Mouse (Mus musculus) heart, embryonic 12.5 days (tissue): ENCODE results near the gene Ddr2. TPM values are rescaled to one million over a fixed set of nuclear protein-coding genes. Genes with fewer than 3 reads are reported as not detected.
"Not testable (repeated sequence)": the region's sequence is repeated elsewhere in the genome, so short reads cannot be mapped to it uniquely, and the experiment has no call there.

Source experiments
- ATAC-seq: fragments of 200-750 bp; cut with Nextera tagmentation; 2 replicates; pipeline ENCODE4 v1.8.0; 2017; ENCODE audit warnings: moderate TSS enrichment, moderate library complexity; ENCODE audit not compliant: insufficient number of reproducible peaks, low FRiP score
- H3K27ac ChIP-seq: fragments of 300-500 bp; sonication (generic); 2 replicates; pipeline ENCODE4 v1.5.1; 2016; ENCODE audit warnings: mild to moderate bottlenecking, moderate library complexity; ENCODE audit not compliant: poor library complexity, severe bottlenecking
- H3K27me3 ChIP-seq: fragments of 300-500 bp; sonication (generic); replicated peaks from 2 replicates; pipeline ENCODE4 v1.6.1; 2016; ENCODE audit warnings: mild to moderate bottlenecking, moderate library complexity
- H3K36me3 ChIP-seq: fragments of 300-500 bp; sonication (generic); 2 replicates; pipeline ENCODE4 v1.6.1; 2016; ENCODE audit warnings: mild to moderate bottlenecking, moderate library complexity
- H3K4me1 ChIP-seq: fragments of 300-500 bp; sonication (generic); replicated peaks from 2 replicates; pipeline ENCODE4 v1.6.1; 2016; ENCODE audit warnings: mild to moderate bottlenecking
- H3K4me2 ChIP-seq: fragments of 300-500 bp; sonication (generic); 2 replicates; pipeline ENCODE4 v1.6.1; 2016; ENCODE audit warnings: mild to moderate bottlenecking, moderate library complexity
- H3K4me3 ChIP-seq: fragments of 300-500 bp; sonication (generic); 2 replicates; pipeline ENCODE4 v1.5.1; 2016; ENCODE audit warnings: mild to moderate bottlenecking
- H3K9ac ChIP-seq: fragments of 300-500 bp; sonication (generic); 2 replicates; pipeline ENCODE4 v1.6.1; 2016; ENCODE audit warnings: mild to moderate bottlenecking, moderate library complexity
- H3K9me3 ChIP-seq: fragments of 300-500 bp; sonication (generic); replicated peaks from 2 replicates; pipeline ENCODE4 v1.6.1; 2016; ENCODE audit warnings: mild to moderate bottlenecking, moderate library complexity
- WGBS: fragments of 180-500 bp; shearing (Covaris S2); methylation state at CpG from one replicate; pipeline ENCODE4 v1.1.7; 2016; 5-methylcytosine and 5-hydroxymethylcytosine counted together
- polyA plus RNA-seq: library from polyadenylated mRNA; unstranded; fragments of >200 nt; fragmentation: Nextera tagmentation; extraction: Ambion mirVana; gene quantifications from 2 replicates; pipeline ENCODE4 v1.2.1, GENCODE M21; 2016

Ddr2 gene
- polyA plus RNA-seq, 1 experiment from 2014 or later: 7.6 TPM

DNA sequence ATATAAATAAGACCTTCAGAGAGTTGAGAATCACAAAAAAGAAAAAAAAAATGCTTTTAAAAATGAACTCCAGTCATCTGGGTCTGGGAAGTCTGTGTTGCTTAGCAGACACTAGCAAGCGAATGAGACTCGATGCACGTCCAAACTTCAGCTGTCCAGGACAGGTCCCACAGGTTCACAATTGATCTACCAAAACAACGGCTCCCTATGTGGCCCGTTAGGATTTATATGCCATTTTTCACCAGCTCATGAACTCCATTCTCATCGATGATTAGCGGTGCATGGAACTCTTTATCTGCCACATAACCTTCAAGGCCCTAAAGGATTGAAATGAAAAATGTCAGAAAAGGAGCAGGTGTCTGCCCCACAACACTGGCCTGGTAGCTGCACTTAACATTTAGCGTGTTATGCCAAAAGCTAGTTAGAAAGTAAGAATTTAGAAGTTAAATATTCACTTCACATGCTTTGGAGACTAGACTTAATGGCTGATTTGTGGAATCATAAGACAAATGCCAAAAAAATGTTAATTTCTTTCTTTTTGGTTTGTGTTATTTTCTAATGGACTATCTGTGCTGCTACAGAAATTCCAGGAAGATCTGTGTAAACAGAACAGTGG is 31.8 kb upstream of the Ddr2 start:
- H3K27me3 ChIP-seq: no peaks in the 10 kb centered on the region
- H3K4me3 ChIP-seq: no peak overlapping the region
- H3K36me3 ChIP-seq: peaks cover 49% of the 10 kb centered on the region
- no peak overlapping the region for H3K4me2 ChIP-seq
- WGBS: 93% methylated on average over 8 of the region's 8 CpGs
- no peaks in the 10 kb centered on the region for H3K4me1 ChIP-seq
- no peaks in the 10 kb centered on the region for H3K9me3 ChIP-seq
- no peak overlapping the region for H3K9ac ChIP-seq
- H3K27ac ChIP-seq: no peak overlapping the region
- ATAC-seq: no peak

- Histone ChIP-seq H3K27ac (no peak overlapping the region), H3K4me1 (no peaks in the 10 kb centered on the region), H3K9ac (no peak overlapping the region), H3K36me3 (peaks cover 49% of the 10 kb centered on the region), H3K9me3 (no peaks in the 10 kb centered on the region), H3K27me3 (no peaks in the 10 kb centered on the region), H3K4me3 (no peak overlapping the region), H3K4me2 (no peak overlapping the region)
- WGBS: 85% methylated on average over 5 of the region's 5 CpGs
- ATAC-seq: no peak
Observed at GRCm38 (mm10) chr1:170141626-170142025, 31.1 kb upstream of the Ddr2 start.

GRCm38 (mm10) chr1:170136351-170137009 is 25.9 kb upstream of the Ddr2 start:
- H3K9me3 ChIP-seq: no peaks in the 10 kb centered on the region
- peaks cover 7% of the 10 kb centered on the region for H3K36me3 ChIP-seq
- no peak overlapping the region for H3K4me3 ChIP-seq
- H3K27me3 ChIP-seq: no peaks in the 10 kb centered on the region
- no peaks in the 10 kb centered on the region for H3K4me1 ChIP-seq
- ATAC-seq: peak; percentile 79; the same call in 1 of the 2 replicates
- 21% methylated on average over 7 of the region's 7 CpGs for WGBS
- H3K9ac ChIP-seq: no peak overlapping the region
- no peak overlapping the region for H3K4me2 ChIP-seq
- no peak overlapping the region for H3K27ac ChIP-seq

DNA sequence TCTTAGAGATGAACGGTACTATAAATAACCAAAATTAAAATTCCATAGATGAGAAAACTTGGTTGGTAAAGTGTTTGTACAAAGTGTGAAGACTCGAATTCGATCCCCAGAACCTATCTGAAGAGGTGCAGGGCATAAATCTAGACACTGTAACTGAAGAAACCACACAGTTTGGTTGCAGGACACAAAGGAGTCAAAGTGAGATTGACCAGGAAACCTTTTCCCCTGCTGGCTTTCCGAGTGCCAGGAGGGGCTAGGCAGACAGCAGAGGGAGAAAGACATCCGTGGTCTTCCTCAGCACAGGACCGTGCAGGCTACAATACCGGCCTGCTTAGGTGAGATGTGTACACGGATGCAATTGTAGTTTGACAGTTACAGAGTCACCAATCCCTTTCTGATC is 23.7 kb upstream of the Ddr2 start:
- Histone ChIP-seq H3K9me3 (no peaks in the 10 kb centered on the region), H3K27ac (no peak overlapping the region), H3K9ac (no peak overlapping the region), H3K4me3 (no peak overlapping the region), H3K4me1 (no peaks in the 10 kb centered on the region), H3K4me2 (no peak overlapping the region), H3K27me3 (no peaks in the 10 kb centered on the region), H3K36me3 (no peaks in the 10 kb centered on the region)
- ATAC-seq: no peak
- 80% methylated on average over 8 of the region's 8 CpGs for WGBS

- no peaks in the 10 kb centered on the region for H3K27me3 ChIP-seq
- no peaks in the 10 kb centered on the region for H3K36me3 ChIP-seq
- no peak for ATAC-seq
- H3K4me3 ChIP-seq: no peak overlapping the region
- H3K9me3 ChIP-seq: no peaks in the 10 kb centered on the region
- no peak overlapping the region for H3K4me2 ChIP-seq
- H3K9ac ChIP-seq: no peak overlapping the region
- H3K27ac ChIP-seq: no peak overlapping the region
- H3K4me1 ChIP-seq: no peaks in the 10 kb centered on the region
- WGBS: 78% methylated on average over 3 of the region's 3 CpGs
Observed at GRCm38 (mm10) chr1:170130962-170131361, 20.4 kb upstream of the Ddr2 start.

- H3K4me1 ChIP-seq: no peaks in the 10 kb centered on the region
- H3K36me3 ChIP-seq: no peaks in the 10 kb centered on the region
- no peak overlapping the region for H3K4me2 ChIP-seq
- H3K9me3 ChIP-seq: no peaks in the 10 kb centered on the region
- H3K9ac ChIP-seq: no peak overlapping the region
- H3K27ac ChIP-seq: no peak overlapping the region
- no peak overlapping the region for H3K4me3 ChIP-seq
- no peaks in the 10 kb centered on the region for H3K27me3 ChIP-seq
- no peak for ATAC-seq
- 71% methylated on average over 2 of the region's 2 CpGs for WGBS
Observed at GRCm38 (mm10) chr1:170124644-170125043, 14.1 kb upstream of the Ddr2 start.

DNA sequence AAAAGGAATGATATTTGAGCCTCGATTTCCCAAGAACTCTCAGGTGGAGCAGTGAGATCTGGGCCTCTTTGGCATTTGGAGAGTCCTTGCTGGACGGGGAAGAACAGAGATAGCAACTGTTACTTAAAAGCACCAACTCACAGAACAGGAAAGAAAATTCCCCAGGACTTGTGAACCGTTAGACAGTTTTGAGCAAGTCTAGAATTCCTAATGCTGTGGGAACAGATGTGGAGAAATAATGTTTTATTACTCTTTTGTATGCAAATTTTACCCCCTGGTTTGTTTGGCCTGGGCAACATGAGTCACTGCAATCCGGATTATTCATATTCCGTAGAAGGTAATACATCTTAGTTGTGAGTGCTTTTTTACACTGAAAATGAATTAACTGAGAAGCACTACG is 3.1 kb upstream of the Ddr2 start:
- H3K9me3 ChIP-seq: no peaks in the 10 kb centered on the region
- H3K4me1 ChIP-seq: 0 out of 2 replicates have a peak, but pooled peaks cover 10% of the 10 kb centered on the region
- no peak overlapping the region for H3K27ac ChIP-seq
- H3K4me2 ChIP-seq: no peak overlapping the region
- H3K27me3 ChIP-seq: no peaks in the 10 kb centered on the region
- H3K9ac ChIP-seq: no peak overlapping the region
- WGBS: 75% methylated on average over 6 of the region's 6 CpGs
- H3K36me3 ChIP-seq: no peaks in the 10 kb centered on the region
- ATAC-seq: no peak
- no peak overlapping the region for H3K4me3 ChIP-seq

DNA sequence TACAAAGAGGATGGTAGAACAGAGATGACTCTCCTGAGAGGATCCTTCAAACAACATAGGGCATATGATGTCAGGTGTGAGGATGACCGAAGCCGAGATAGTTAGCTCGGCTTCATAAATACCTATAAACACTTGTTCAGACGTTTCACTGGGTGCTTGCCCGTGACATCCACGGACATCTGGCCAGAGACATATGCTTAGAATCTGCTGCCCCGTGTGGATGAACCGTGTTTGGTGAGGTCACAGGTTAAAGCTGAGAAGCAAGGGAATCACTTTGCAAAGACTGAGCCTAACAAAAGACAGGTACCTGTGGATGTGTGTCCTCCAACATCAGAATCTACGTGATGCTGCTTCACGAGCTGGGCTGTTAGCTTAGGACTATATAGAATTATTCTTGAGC is 1.7 kb upstream of the Ddr2 start:
- H3K4me3 ChIP-seq: no peak overlapping the region
- no peak for ATAC-seq

GRCm38 (mm10) chr1:170111651-170112226 is 1.2 kb upstream of the Ddr2 start:
- Histone ChIP-seq H3K4me3 (no peak overlapping the region), H3K4me2 (no peak overlapping the region), H3K27ac (no peak overlapping the region)

More for the DNA sequence above, 1.7 kb upstream of the Ddr2 start:
- H3K27me3 ChIP-seq: no peaks in the 10 kb centered on the region
- H3K9me3 ChIP-seq: no peaks in the 10 kb centered on the region
- H3K4me1 ChIP-seq: 0 out of 2 replicates have a peak, but pooled peaks cover 12% of the 10 kb centered on the region
- H3K9ac ChIP-seq: no peak overlapping the region
- no peaks in the 10 kb centered on the region for H3K36me3 ChIP-seq
- H3K4me2 ChIP-seq: no peak overlapping the region
- WGBS: 83% methylated on average over 10 of the region's 10 CpGs
- H3K27ac ChIP-seq: no peak overlapping the region

GRCm38 (mm10) chr1:170109776-170110515 is 616 bp downstream of the Ddr2 start:
- H3K4me3 ChIP-seq: peak overlapping the region; percentile 32
- H3K4me2 ChIP-seq: peak overlapping the region; percentile 37
- no peaks in the 10 kb centered on the region for H3K27me3 ChIP-seq
- WGBS: 78% methylated on average over 19 of the region's 19 CpGs
- H3K9me3 ChIP-seq: no peaks in the 10 kb centered on the region
- H3K9ac ChIP-seq: peak overlapping the region; percentile 13; the same call in 1 of the 2 replicates
- no peak for ATAC-seq
- H3K4me1 ChIP-seq: 0 out of 2 replicates have a peak, but pooled peaks cover 12% of the 10 kb centered on the region
- H3K36me3 ChIP-seq: no peaks in the 10 kb centered on the region
- H3K27ac ChIP-seq: peak overlapping the region; percentile 19

More at GRCm38 (mm10) chr1:170111651-170112226, 1.2 kb upstream of the Ddr2 start:
- ATAC-seq: no peak
- H3K9ac ChIP-seq: no peak overlapping the region
- no peaks in the 10 kb centered on the region for H3K9me3 ChIP-seq
- H3K36me3 ChIP-seq: no peaks in the 10 kb centered on the region
- H3K27me3 ChIP-seq: no peaks in the 10 kb centered on the region
- 0 out of 2 replicates have a peak, but pooled peaks cover 12% of the 10 kb centered on the region for H3K4me1 ChIP-seq
- WGBS: 82% methylated on average over 16 of the region's 16 CpGs

DNA sequence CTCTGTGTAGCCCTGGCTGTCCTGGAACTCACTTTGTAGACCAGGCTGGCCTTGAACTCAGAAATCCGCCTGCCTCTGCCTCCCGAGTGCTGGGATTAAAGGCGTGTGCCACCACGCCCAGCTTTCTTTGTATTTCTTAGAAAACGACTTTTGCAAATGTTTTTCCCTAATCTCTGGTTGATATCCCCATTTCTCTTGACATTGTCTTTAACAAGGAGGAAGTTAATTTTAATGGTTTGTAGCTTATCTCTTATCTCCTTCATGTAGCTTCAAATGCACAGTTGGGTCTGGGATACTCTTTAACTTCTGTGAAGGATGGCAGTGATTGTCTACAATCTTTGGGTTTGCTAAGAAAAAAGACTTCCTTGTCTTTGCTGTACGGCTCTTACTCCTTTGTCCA is 7.7 kb downstream of the Ddr2 start:
- not testable (repeated sequence) for H3K4me3 ChIP-seq, H3K36me3 ChIP-seq, H3K4me2 ChIP-seq, ATAC-seq, H3K9me3 ChIP-seq, H3K27me3 ChIP-seq, H3K9ac ChIP-seq, H3K4me1 ChIP-seq, H3K27ac ChIP-seq
- 85% methylated on average over 6 of the region's 6 CpGs for WGBS
